Mouse (Mus musculus) hindbrain, embryonic 15.5 days (tissue): ENCODE data around the gene Eloa. TPM values are rescaled to one million over a fixed set of nuclear protein-coding genes. Genes with fewer than 3 reads are reported as not detected.
A peak's percentile ranks its signal among the peaks of the same experiment; 100 is the strongest.

Experiments
- ATAC-seq: fragments of 200-750 bp; cut with Nextera tagmentation; 2 replicates; pipeline ENCODE4 v1.8.0; 2017; ENCODE audit warnings: low read depth, moderate number of reproducible peaks, moderate TSS enrichment; ENCODE audit not compliant: low FRiP score
- H3K27ac ChIP-seq: fragments of 300-500 bp; sonication (generic); replicated peaks from 2 replicates; pipeline ENCODE4 v1.5.1; 2015; ENCODE audit warnings: mild to moderate bottlenecking, inconsistent platforms
- H3K27me3 ChIP-seq: fragments of 300-500 bp; sonication (generic); 2 replicates; pipeline ENCODE4 v1.6.1; 2015; ENCODE audit warnings: control low read depth, inconsistent platforms
- H3K36me3 ChIP-seq: fragments of 300-500 bp; sonication (generic); 2 replicates; pipeline ENCODE4 v1.6.1; 2015; ENCODE audit warnings: control low read depth, inconsistent platforms
- H3K4me1 ChIP-seq: fragments of 300-500 bp; sonication (generic); replicated peaks from 2 replicates; pipeline ENCODE4 v1.6.1; 2015; ENCODE audit warnings: control low read depth, inconsistent platforms
- H3K4me2 ChIP-seq: fragments of 300-500 bp; sonication (generic); 2 replicates; pipeline ENCODE4 v1.6.1; 2015; ENCODE audit warnings: moderate library complexity, mild to moderate bottlenecking, inconsistent platforms
- H3K4me3 ChIP-seq: fragments of 300-500 bp; sonication (generic); 2 replicates; pipeline ENCODE4 v1.5.1; 2015; ENCODE audit warnings: mild to moderate bottlenecking, inconsistent platforms
- H3K9ac ChIP-seq: fragments of 300-500 bp; sonication (generic); 2 replicates; pipeline ENCODE4 v1.6.1; 2015; ENCODE audit warnings: inconsistent platforms
- H3K9me3 ChIP-seq: fragments of 300-500 bp; sonication (generic); 2 replicates; pipeline ENCODE4 v1.6.1; 2016; ENCODE audit warnings: control low read depth, inconsistent platforms
- WGBS: fragments of 180-500 bp; shearing (Covaris S2); methylation state at CpG from one replicate; pipeline ENCODE4 v1.1.7; 2015; 5-methylcytosine and 5-hydroxymethylcytosine counted together
- polyA plus RNA-seq: library from polyadenylated mRNA; unstranded; fragments of >200 nt; fragmentation: Nextera tagmentation; extraction: Ambion mirVana; gene quantifications from 2 replicates; pipeline ENCODE4 v1.2.1, GENCODE M21; 2015

Gene Eloa
- polyA plus RNA-seq, 1 experiment from 2014 or later: 26.9 TPM

GRCm38 (mm10) chr4:136052060-136052459 is 30.5 kb upstream of the Eloa start:
- H3K4me3 ChIP-seq: peak overlapping the region; percentile 90
- H3K27ac ChIP-seq: no peak overlapping the region
- peak overlapping the region; percentile 97 for H3K9ac ChIP-seq
- H3K4me2 ChIP-seq: peak overlapping the region; percentile 88
- no peaks in the 10 kb centered on the region for H3K9me3 ChIP-seq
- H3K4me1 ChIP-seq: peaks cover 20% of the 10 kb centered on the region
- no peaks in the 10 kb centered on the region for H3K27me3 ChIP-seq
- H3K36me3 ChIP-seq: peaks cover 31% of the 10 kb centered on the region
- no peak for ATAC-seq
- WGBS: 5% methylated on average over 3 of the region's 3 CpGs

- no peak overlapping the region for H3K9ac ChIP-seq
- ATAC-seq: no peak
- no peak overlapping the region for H3K4me2 ChIP-seq
- H3K27me3 ChIP-seq: no peaks in the 10 kb centered on the region
- H3K4me3 ChIP-seq: no peak overlapping the region
- peaks cover 35% of the 10 kb centered on the region for H3K36me3 ChIP-seq
- no peaks in the 10 kb centered on the region for H3K9me3 ChIP-seq
- WGBS: 95% methylated on average over 6 of the region's 6 CpGs
- H3K27ac ChIP-seq: no peak overlapping the region
- peaks cover 20% of the 10 kb centered on the region for H3K4me1 ChIP-seq
Observed at GRCm38 (mm10) chr4:136050226-136050625, 28.7 kb upstream of the Eloa start.

- no peak overlapping the region for H3K4me2 ChIP-seq
- peaks cover 20% of the 10 kb centered on the region for H3K4me1 ChIP-seq
- H3K4me3 ChIP-seq: no peak overlapping the region
- ATAC-seq: no peak
- H3K9ac ChIP-seq: no peak overlapping the region
- WGBS: 76% methylated on average over 4 of the region's 4 CpGs
- no peak overlapping the region for H3K27ac ChIP-seq
- H3K36me3 ChIP-seq: peaks cover 35% of the 10 kb centered on the region
- H3K9me3 ChIP-seq: no peaks in the 10 kb centered on the region
- no peaks in the 10 kb centered on the region for H3K27me3 ChIP-seq
Observed at GRCm38 (mm10) chr4:136048291-136049032, 26.9 kb upstream of the Eloa start.

- Histone ChIP-seq H3K27me3 (no peaks in the 10 kb centered on the region), H3K9me3 (no peaks in the 10 kb centered on the region), H3K4me1 (peaks cover 20% of the 10 kb centered on the region), H3K4me3 (no peak overlapping the region), H3K4me2 (no peak overlapping the region), H3K9ac (no peak overlapping the region), H3K36me3 (peaks cover 35% of the 10 kb centered on the region), H3K27ac (no peak overlapping the region)
- WGBS: 60% methylated on average over 4 of the region's 4 CpGs
- no peak for ATAC-seq
Observed at GRCm38 (mm10) chr4:136047626-136048025, 26.1 kb upstream of the Eloa start.

- Histone ChIP-seq H3K36me3 (peaks cover 35% of the 10 kb centered on the region), H3K4me2 (no peak overlapping the region), H3K27me3 (no peaks in the 10 kb centered on the region), H3K4me1 (peaks cover 16% of the 10 kb centered on the region), H3K9ac (no peak overlapping the region), H3K27ac (no peak overlapping the region), H3K9me3 (no peaks in the 10 kb centered on the region), H3K4me3 (no peak overlapping the region)
- 76% methylated on average over 6 of the region's 6 CpGs for WGBS
- no peak for ATAC-seq
Observed at GRCm38 (mm10) chr4:136046888-136047287, 25.3 kb upstream of the Eloa start.

- no peaks in the 10 kb centered on the region for H3K4me1 ChIP-seq
- no peaks in the 10 kb centered on the region for H3K9me3 ChIP-seq
Observed at GRCm38 (mm10) chr4:136045091-136045490, 23.5 kb upstream of the Eloa start.

GRCm38 (mm10) chr4:136043784-136044400 is 22.3 kb upstream of the Eloa start:
- H3K27ac ChIP-seq: no peak overlapping the region
- H3K36me3 ChIP-seq: peaks cover 12% of the 10 kb centered on the region; the same call in 1 of the 2 replicates
- WGBS: 90% methylated on average over 6 of the region's 6 CpGs
- ATAC-seq: no peak
- H3K4me2 ChIP-seq: no peak overlapping the region
- H3K27me3 ChIP-seq: no peaks in the 10 kb centered on the region
- H3K9ac ChIP-seq: no peak overlapping the region
- no peaks in the 10 kb centered on the region for H3K4me1 ChIP-seq
- no peaks in the 10 kb centered on the region for H3K9me3 ChIP-seq
- H3K4me3 ChIP-seq: no peak overlapping the region

More at GRCm38 (mm10) chr4:136045091-136045490, 23.5 kb upstream of the Eloa start:
- 91% methylated on average over 5 of the region's 5 CpGs for WGBS
- no peaks in the 10 kb centered on the region for H3K27me3 ChIP-seq
- peaks cover 21% of the 10 kb centered on the region for H3K36me3 ChIP-seq
- ATAC-seq: no peak
- H3K27ac ChIP-seq: no peak overlapping the region
- no peak overlapping the region for H3K4me2 ChIP-seq
- H3K9ac ChIP-seq: no peak overlapping the region
- no peak overlapping the region for H3K4me3 ChIP-seq

GRCm38 (mm10) chr4:136035078-136035477 is 13.5 kb upstream of the Eloa start:
- H3K27ac ChIP-seq: no peak overlapping the region
- no peaks in the 10 kb centered on the region; the same call in 1 of the 2 replicates for H3K4me1 ChIP-seq
- 80% methylated on average over 4 of the region's 4 CpGs for WGBS
- no peaks in the 10 kb centered on the region for H3K9me3 ChIP-seq
- no peaks in the 10 kb centered on the region for H3K36me3 ChIP-seq
- no peaks in the 10 kb centered on the region for H3K27me3 ChIP-seq
- no peak overlapping the region for H3K9ac ChIP-seq
- H3K4me2 ChIP-seq: no peak overlapping the region
- no peak for ATAC-seq
- H3K4me3 ChIP-seq: no peak overlapping the region

GRCm38 (mm10) chr4:136033231-136033630 is 11.7 kb upstream of the Eloa start:
- no peak for ATAC-seq

GRCm38 (mm10) chr4:136030968-136031909 is 9.7 kb upstream of the Eloa start:
- H3K9me3 ChIP-seq: no peaks in the 10 kb centered on the region
- no peak for ATAC-seq
- H3K9ac ChIP-seq: no peak overlapping the region
- no peak overlapping the region for H3K27ac ChIP-seq
- H3K36me3 ChIP-seq: no peaks in the 10 kb centered on the region
- no peak overlapping the region for H3K4me3 ChIP-seq
- 7% methylated on average over 8 of the region's 8 CpGs for WGBS
- H3K27me3 ChIP-seq: no peaks in the 10 kb centered on the region
- no peaks in the 10 kb centered on the region; the same call in 1 of the 2 replicates for H3K4me1 ChIP-seq
- no peak overlapping the region for H3K4me2 ChIP-seq

More at GRCm38 (mm10) chr4:136033231-136033630, 11.7 kb upstream of the Eloa start:
- no peak overlapping the region for H3K4me3 ChIP-seq
- H3K36me3 ChIP-seq: no peaks in the 10 kb centered on the region
- H3K9me3 ChIP-seq: no peaks in the 10 kb centered on the region
- H3K27ac ChIP-seq: no peak overlapping the region
- no peaks in the 10 kb centered on the region for H3K27me3 ChIP-seq
- 79% methylated on average over 1 of the region's 1 CpGs for WGBS
- H3K4me1 ChIP-seq: no peaks in the 10 kb centered on the region; the same call in 1 of the 2 replicates
- H3K4me2 ChIP-seq: no peak overlapping the region
- no peak overlapping the region for H3K9ac ChIP-seq

GRCm38 (mm10) chr4:136028689-136029088 is 7.1 kb upstream of the Eloa start:
- WGBS: 88% methylated on average over 5 of the region's 5 CpGs
- no peaks in the 10 kb centered on the region for H3K36me3 ChIP-seq
- H3K27me3 ChIP-seq: no peaks in the 10 kb centered on the region
- no peaks in the 10 kb centered on the region for H3K9me3 ChIP-seq
- no peak overlapping the region for H3K4me2 ChIP-seq
- no peak overlapping the region for H3K4me3 ChIP-seq
- no peak for ATAC-seq
- H3K4me1 ChIP-seq: no peaks in the 10 kb centered on the region; the same call in 1 of the 2 replicates
- no peak overlapping the region for H3K9ac ChIP-seq
- H3K27ac ChIP-seq: no peak overlapping the region
